Mouse (Mus musculus): ENCODE results near the gene Myh7. TPM values are rescaled to one million over a fixed set of nuclear protein-coding genes. Genes with fewer than 3 reads are reported as not detected.

Gene Myh7
- total RNA-seq, 2 experiments from 2014 or later, result 0.49 TPM; not detected in 1

- no peak for DNase-seq
Observed at GRCm38 (mm10) chr14:54942479-54942878, 51.9 kb downstream of the Myh7 start.

GRCm38 (mm10) chr14:54941024-54941978, 53.1 kb downstream of the Myh7 start:
- no peak for DNase-seq

DNA sequence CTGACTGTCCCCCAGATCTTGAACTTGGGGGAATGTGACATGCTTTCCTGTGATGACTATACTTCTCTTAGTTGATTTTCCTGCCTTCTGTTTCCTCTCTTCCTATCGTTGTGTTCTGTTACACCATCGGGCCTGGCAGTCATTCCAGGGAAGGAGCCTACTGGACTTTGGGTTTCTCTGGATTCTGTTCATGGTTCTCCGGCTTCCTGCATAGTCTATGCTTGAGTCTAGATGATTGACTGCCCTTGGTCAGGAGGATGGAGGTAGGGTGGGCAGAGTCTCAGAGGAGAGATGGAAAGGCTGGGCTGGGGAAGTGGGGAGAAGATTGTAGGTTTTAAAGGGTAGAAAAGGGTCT, 54.3 kb downstream of the Myh7 start:
- no peak for DNase-seq

DNA sequence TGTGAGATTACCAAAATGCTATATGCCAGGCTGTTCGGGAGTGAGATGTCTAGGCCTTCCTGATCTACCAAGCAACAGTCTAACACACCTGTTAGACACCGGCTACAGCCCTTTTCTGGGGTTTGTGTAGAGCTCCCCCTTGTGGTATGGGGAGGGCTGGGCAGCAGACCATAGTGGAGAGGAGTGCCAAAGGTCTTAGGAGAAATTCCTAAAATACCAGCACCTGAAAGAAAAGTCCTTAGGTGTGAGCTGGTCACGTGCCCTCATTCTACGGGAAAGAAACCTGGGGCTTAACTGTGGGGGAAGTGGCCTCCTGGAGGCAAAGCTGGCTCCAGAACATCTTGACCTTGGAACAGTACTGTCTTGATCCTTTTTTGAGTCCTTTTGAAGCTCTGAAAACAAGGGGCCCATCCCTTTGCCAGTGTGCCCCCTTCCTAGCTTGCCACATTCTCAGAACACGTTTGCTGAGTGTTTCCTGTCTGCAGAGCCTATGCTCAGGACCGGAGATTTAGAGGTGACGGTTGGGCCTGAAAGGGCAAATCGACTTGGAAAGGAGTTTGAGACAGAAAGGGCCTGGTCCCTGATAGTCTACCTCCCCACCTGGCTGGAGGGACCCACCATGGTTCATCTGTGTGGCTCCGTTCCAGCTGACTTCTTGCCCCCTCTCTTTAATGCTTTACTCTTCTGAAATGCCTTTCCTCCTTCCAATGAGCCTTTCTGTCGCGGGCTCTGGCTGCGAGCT, 54.8 kb downstream of the Myh7 start:
- peak; percentile 69 to 82 for DNase-seq

DNA sequence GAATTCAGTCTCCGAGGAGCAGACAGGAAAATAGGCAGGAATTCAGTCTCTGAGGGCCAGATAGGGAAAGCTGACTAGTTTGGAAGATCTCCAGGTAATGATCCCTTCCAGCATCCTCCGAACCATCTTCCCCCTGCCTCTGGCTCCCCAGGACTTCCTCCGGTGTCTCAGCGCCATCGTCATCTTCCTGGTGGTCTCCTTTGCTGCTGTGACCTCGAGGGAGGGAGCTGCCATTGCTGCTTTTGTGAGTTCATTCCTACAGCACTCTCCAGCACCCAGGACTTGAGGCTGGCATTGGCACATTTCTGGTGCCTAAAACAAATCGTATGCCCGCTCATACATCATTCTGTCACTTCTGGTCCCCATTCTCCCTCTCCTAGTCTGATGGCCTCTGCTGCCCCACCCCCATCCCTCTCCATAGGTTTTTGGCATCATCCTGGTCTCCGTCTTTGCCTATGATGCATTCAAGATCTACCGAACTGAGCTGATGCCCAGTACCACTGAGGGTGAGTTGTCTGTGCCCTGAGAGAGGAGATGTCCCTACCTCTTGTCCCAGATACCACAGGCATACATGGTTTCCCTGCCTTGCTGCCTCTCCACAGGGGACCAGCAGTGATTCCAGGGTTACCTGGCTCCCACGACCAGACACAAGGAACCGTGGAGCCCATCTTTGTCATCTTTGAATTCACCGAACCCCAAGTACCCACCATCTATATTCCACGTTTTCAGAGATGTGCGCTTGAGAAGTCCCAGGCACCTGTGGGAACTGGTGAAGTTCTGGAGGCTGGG, 55.8 kb downstream of the Myh7 start:
- no peak for DNase-seq

DNA sequence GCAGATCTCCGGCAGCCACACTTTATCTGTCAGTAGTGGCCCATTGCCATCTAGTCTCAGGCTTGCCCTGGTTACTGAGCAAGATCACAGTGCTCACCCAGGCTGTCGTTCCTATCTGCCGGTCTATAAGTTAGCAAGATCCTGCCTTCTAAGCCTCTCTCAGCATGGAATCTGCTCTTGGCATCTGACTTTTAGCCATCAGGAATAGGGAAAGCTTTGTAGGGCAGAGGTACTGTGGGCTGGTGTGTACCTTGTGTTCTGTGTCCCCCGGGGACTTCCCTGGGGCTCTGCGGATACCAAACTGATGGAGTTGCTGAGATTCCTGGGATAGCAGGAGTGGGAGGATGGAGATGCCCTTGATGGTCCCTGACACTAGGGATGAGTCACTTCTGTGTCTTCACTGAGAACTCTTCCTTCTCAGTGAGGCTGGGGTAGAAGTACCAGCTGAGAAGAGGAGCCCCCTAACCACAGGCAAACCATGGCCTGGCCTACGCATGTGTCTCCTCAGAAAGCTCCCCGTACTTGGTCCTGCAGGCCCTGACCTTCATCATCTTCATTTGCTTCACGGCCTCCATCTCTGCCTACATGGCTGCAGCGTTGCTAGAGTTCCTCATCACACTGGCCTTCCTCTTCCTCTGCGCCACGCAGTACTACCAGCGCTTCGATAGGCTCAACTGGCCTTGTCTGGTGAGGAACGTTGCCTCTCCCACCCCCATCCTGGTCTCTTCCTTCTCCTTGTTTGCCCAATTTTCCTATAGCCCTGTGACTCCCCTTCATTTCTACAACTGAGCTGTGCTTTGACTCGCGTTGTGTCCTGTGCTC, 56.9 kb downstream of the Myh7 start:
- no peak for DNase-seq

DNA sequence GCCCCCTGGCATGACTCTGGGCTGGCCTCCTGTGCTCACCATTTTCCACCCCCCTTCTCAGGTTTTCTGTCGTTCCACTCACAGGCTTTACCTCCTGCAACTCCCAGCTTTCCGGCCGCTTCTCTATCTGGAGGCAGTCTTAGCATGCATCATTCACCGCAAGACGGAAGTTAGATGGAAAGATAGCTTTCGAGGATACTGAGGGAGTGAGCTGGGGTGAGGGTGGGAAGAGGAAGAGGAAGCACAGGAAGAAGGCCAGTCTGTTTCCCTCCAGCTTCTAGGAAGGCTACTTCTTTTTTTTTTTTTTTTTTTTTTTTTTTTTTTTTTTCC, 57.6 kb downstream of the Myh7 start:
- no peak for DNase-seq

DNA sequence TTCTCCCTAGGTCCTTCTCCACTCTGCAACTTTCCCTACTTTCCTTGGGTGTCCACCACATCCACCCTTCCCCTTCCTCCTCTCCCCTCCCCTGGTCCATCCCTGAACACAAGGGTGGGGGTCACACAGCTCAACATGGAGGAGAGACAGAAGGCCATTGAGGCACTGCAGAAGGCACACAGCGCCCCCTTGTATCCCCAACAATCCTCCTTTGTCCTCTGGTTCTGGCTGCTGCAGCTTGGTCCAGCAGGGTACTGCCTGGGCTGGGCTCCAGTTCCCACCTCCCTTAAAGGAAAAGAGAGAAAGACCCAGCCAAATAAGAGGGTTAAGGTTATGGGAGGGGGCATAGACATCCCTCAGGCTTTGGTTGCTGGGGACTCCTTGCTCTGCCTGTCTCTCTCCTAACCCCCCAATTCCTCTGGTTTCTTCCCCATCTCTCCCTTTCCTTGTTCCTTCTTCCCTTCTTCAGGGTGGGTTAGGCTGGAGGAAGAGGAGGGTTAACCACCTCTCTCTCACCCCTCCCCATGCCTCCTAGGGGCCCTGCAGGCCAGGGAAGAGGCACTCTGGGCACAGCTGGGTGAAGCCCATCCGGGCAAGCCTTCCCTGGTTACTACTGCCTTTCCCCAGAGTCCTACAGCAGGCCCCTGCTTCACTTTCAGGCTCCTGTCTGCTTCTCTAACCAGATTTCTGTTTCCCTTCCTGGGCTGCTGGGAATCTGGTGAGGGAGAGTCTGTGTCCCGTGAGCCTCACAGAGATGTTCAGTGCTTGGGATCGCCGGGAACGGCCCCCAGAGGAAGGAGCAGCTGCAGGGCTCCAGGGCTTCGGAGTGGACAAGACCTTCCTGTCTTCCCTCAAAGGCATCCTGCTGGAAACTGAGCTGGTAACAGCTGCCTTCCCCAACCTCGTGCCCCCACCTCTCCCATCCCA, 58.3 kb downstream of the Myh7 start, which contains the start of gene Cmtm5:
Gene Cmtm5 (plus strand): TSS at position 358 of the 927 bp plus-strand sequence.
- no peak for DNase-seq

DNA sequence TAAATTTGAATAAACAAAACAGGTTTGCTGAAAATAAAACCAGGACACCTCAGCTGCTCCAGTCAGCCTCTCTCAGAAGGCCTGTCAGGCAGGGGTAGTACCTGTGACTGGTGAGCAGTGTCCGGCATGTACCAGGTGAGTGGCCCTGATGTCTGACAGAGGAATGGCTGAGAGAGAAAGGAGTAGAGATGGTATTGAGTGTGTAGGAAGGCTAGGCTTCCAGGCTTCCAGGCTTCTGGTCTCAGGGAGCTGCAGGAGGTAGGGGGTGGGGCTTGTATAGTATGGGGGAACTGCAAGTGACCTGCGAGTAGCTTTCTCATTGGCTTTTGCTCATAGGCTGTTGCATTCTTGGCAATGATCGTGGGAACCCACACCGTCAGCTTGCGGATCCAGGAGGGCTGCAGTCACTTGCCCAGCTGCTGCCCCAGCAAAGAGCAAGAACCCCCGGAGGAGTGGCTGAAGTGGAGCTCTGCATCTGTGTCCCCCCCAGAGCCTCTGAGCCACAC, 61.7 kb downstream of the Myh7 start, which contains the start of gene Il25:
Gene Il25 (plus strand): TSS at position 51 of the 506 bp plus-strand sequence.
- no peak for DNase-seq

- no peak for DNase-seq
Observed at GRCm38 (mm10) chr14:54930431-54930830, 64.0 kb downstream of the Myh7 start.

GRCm38 (mm10) chr14:54929801-54930200, 64.6 kb downstream of the Myh7 start:
- DNase-seq, result no peak

GRCm38 (mm10) chr14:54927296-54927695, 67.1 kb downstream of the Myh7 start:
- no peak for DNase-seq

DNA sequence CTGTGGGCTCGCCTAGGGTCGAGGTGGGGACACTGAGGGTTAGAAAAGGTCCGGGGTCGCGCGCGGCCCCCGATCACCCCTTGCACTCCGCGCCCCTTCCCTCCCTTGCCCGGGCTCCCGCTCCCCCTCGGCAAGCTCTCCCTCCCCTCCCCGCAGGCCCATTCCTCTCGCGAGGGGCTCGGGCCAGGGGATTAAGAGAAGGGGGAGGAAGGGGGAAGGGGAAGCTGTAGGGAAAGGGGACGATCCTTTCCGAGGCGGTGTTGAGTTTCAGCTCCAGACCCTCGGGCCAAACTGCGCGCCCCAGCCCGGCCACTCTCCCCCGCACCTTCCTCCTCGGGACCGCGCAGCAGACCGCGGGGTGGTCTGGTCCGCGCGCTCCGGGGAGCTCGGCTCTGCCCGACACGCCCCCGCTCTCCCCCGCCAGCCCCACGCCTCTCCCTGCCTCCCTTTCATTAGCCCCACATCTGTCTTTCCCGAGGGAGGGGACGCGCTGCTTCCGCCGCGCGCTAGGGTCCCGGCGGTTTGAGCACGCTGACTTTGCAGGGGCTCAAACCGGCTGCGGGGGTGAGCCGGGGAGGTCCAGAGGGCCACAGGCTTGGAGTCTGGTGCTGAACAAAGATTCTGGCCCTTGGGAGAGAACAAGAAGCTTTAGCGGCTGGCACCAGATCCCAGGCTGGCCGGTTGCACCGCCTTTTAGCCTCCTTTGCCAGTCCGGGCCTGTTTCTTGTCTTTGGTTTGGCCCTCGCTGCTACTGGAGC, 67.8 kb downstream of the Myh7 start:
- peak in 1 of 2 experiments; percentile 34 for DNase-seq

DNA sequence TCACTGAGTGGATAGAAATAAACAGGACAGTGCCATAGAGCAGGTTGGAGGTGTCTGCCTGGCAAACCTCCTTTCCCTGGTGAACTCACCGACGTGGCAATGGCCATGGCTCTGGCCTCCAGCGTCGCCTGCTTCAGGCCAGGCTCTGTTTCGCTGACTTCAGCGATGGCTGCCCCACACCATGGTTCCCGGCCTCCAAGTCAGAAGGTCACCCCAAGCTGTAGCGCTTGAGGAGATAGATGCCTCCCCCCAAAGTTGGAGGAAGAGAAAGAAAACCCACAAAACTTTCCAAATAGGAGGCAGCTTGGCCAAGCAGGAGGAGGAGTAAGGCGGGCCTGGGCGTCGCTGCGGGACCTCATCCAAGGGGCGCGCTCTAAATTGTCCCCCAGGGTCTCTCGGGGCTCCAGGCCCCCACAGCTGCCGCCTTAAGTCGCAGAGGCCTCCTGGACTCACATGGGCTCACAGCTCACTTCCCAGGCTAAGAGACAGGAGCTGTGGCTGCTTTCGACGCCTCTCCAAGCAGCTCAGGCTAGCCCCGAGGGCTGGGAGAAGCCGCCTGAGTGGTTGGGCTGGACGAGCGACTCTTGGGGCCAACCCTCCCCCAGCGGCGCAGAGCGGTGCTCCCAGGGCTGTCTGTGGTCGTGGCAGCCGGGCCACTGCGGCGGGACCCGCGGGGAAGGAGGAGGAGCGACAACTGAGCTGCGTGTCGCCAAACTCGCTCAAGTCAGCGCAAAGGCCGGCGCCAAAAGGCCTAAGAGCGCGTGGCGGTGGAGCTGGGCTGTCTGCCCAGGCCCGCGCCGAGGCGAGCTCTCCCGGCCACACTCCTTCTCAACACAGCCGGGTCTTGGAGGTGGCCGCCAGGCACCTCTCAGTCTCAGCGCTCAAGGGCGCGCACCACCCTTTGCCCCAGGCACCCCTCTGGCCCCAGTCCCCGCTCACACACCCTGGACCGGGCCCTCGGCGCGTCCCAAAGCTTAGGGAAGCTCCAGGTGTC, 68.8 kb downstream of the Myh7 start, which contains the start of gene Efs:
Gene Efs (minus strand): TSS at position 778 of the 994 bp plus-strand sequence.
- DNase-seq, result peak; percentile 51 to 62

DNA sequence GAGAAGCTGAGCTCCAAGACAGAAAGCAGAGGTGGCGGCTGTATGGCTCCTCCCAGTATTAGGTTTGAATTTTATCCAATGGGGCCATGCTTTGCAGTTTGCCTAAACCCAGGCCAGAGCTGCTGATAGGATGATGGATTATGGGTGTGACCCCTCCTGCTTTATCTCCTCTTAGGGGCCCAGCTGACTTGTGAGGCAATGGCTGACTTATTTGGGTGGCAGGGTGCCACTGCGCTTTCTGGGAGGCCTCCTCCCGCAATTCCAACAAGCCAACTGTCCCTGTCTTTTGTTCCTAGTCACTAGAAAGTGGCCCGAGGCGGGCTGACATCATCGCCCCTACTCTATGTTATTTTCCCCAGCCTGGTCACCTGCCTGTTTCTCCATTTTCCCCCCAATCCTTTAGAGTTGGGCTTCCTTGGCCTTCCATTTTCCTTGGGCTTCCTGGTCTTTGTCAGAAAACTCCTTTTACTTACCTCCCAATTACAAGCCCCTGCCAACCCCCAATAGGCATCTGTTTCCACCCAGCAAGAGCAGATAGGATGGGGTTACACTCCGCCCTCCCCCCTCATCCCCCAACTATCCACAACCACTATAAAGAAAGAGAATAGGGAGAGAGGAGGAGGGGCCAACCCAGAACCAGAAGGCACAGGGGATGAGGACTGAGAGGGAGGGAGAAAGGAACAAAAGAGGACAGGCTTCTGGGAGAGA, 69.6 kb downstream of the Myh7 start:
- no peak for DNase-seq

Measured in adrenal gland, postnatal 36 days (tissue).